Mouse (Mus musculus) heart, adult 2 months (tissue): ENCODE measurements around the gene Gnai2.

Experiments used
- CTCF ChIP-seq: fragments of 200-600 bp; IDR thresholded peaks from 2 replicates; pipeline ENCODE4 v1.8.1; 2022; ENCODE audit warnings: antibody characterized with exemption, mild to moderate bottlenecking, moderate library complexity
- EP300 ChIP-seq: fragments of 200-500 bp; IDR thresholded peaks from 2 replicates; pipeline ENCODE4 v1.6.1; 2011; ENCODE audit warnings: low read depth, low read length, control low read depth; ENCODE audit not compliant: insufficient read depth
- POLR2A ChIP-seq: fragments of 200-500 bp; IDR thresholded peaks from 2 replicates; pipeline ENCODE4 v1.6.1; 2011; ENCODE audit warnings: mild to moderate bottlenecking, low read depth, low read length, control low read depth; ENCODE audit not compliant: insufficient read depth

- TF ChIP-seq CTCF, result no peak
- 0 out of 2 replicates have a peak, but pooled peaks have one; percentile 31 for TF ChIP-seq POLR2A
- TF ChIP-seq EP300, result 0 out of 2 replicates have a peak, but pooled peaks have one; percentile 62
Measured at GRCm38 (mm10) chr9:107628721-107629410, 6.3 kb downstream of the Gnai2 start.
